In genomic region chr2:30064298-30064697, GRCm38 (mm10) we compare ENCODE assay signal across 10 mouse cellular contexts. TPM values are rescaled to one million over a fixed set of nuclear protein-coding genes. Genes with fewer than 3 reads are reported as not detected.
A peak's percentile ranks its signal among the peaks of the same experiment; 100 is the strongest.
DNase-seq lines count a peak whose midpoint lies in the region; ATAC-seq and TF ChIP-seq lines count a peak whose summit lies in the region.
"Had no signal": no experiment of that assay in that cellular context is flagged by ENCODE, and none has a peak within 500 bp of the region (broad histone marks: within the 10 kb centered on the region; RNA-seq: fewer than 3 reads in every experiment).

No protein-coding gene starts in this region.

- DNase-seq in heart, postnatal 10 days = no peak
- no peak for DNase-seq in midbrain, postnatal 0 days (ENCODE audit: low spot score)
- no peak for DNase-seq in stomach, postnatal 0 days (ENCODE audit: low spot score)
- DNase-seq in ovary, postnatal 36 days (ENCODE audit: low spot score) = no peak
- DNase-seq: kidney, adult 18-20 months; right cerebral cortex, postnatal 4 days had no signal

- H3K4me1 ChIP-seq in heart, embryonic 12.5 days (replicated peaks) = peaks cover 31% of the 10 kb centered on the region
- peaks cover 46% of the 10 kb centered on the region for H3K4me1 ChIP-seq in midbrain, embryonic 12.5 days
- H3K4me1 ChIP-seq in midbrain, postnatal 0 days (ENCODE audit: insufficient read depth, low read length) = peaks cover 12% of the 10 kb centered on the region; the same call in 1 of the 2 replicates
- peaks cover 17% of the 10 kb centered on the region for H3K4me1 ChIP-seq in intestine, postnatal 0 days (replicated peaks; ENCODE audit: control insufficient read depth, insufficient read depth, low read length)
- peaks cover 2% of the 10 kb centered on the region; the same call in 1 of the 2 replicates for H3K4me1 ChIP-seq in stomach, postnatal 0 days (replicated peaks; ENCODE audit: control insufficient read depth, insufficient read depth)

- TF ChIP-seq EP300 in stomach, postnatal 0 days (optimal IDR thresholded peaks at IDR 0.05) = no peak

- intact Hi-C loops in heart, postnatal 10 days (cut with DNase I) = no loop called here

- H3K9me3 ChIP-seq in heart, embryonic 12.5 days (replicated peaks) = no peaks in the 10 kb centered on the region
- H3K9me3 ChIP-seq in midbrain, embryonic 12.5 days = no peaks in the 10 kb centered on the region
- no peaks in the 10 kb centered on the region for H3K9me3 ChIP-seq in midbrain, postnatal 0 days (ENCODE audit: low read length)
- no peaks in the 10 kb centered on the region for H3K9me3 ChIP-seq in intestine, postnatal 0 days (ENCODE audit: control insufficient read depth)
- no peaks in the 10 kb centered on the region for H3K9me3 ChIP-seq in stomach, postnatal 0 days (ENCODE audit: control insufficient read depth, low read length)

- H3K36me3 ChIP-seq in heart, embryonic 12.5 days = peaks cover 14% of the 10 kb centered on the region
- peaks cover 14% of the 10 kb centered on the region for H3K36me3 ChIP-seq in midbrain, embryonic 12.5 days
- H3K36me3 ChIP-seq in midbrain, postnatal 0 days (ENCODE audit: insufficient read depth, low read length) = peaks cover 3% of the 10 kb centered on the region; the same call in 1 of the 2 replicates
- H3K36me3 ChIP-seq in intestine, postnatal 0 days (ENCODE audit: control insufficient read depth, insufficient read depth) = no peaks in the 10 kb centered on the region; the same call in 1 of the 2 replicates
- H3K36me3 ChIP-seq in stomach, postnatal 0 days (ENCODE audit: control insufficient read depth, insufficient read depth, low read length) = no peaks in the 10 kb centered on the region

- H3K4me2 ChIP-seq in heart, embryonic 12.5 days = peak overlapping the region; percentile 92
- peak overlapping the region; percentile 87 for H3K4me2 ChIP-seq in midbrain, embryonic 12.5 days (replicated peaks)
- no peak overlapping the region for H3K4me2 ChIP-seq in midbrain, postnatal 0 days (ENCODE audit: low read depth, low read length, poor library complexity, severe bottlenecking)
- peak overlapping the region; percentile 88 for H3K4me2 ChIP-seq in intestine, postnatal 0 days (replicated peaks; ENCODE audit: low read depth)
- H3K4me2 ChIP-seq in stomach, postnatal 0 days (replicated peaks; ENCODE audit: low read depth) = peak overlapping the region; percentile 91; the same call in 1 of the 2 replicates

- H3K27me3 ChIP-seq in heart, embryonic 12.5 days (replicated peaks) = no peaks in the 10 kb centered on the region
- H3K27me3 ChIP-seq in midbrain, embryonic 12.5 days = no peaks in the 10 kb centered on the region
- H3K27me3 ChIP-seq in midbrain, postnatal 0 days (ENCODE audit: insufficient read depth, low read length) = no peaks in the 10 kb centered on the region
- H3K27me3 ChIP-seq in intestine, postnatal 0 days (replicated peaks; ENCODE audit: control insufficient read depth, insufficient read depth, low read length) = no peaks in the 10 kb centered on the region
- no peaks in the 10 kb centered on the region for H3K27me3 ChIP-seq in stomach, postnatal 0 days (ENCODE audit: control insufficient read depth, insufficient read depth, low read length)

- H3K4me3 ChIP-seq in heart, embryonic 12.5 days = no peak overlapping the region
- peak overlapping the region; percentile 60; the same call in 1 of the 2 replicates for H3K4me3 ChIP-seq in midbrain, embryonic 12.5 days
- no peak overlapping the region for H3K4me3 ChIP-seq in midbrain, postnatal 0 days (ENCODE audit: low read depth, low read length)
- H3K4me3 ChIP-seq in intestine, postnatal 0 days (ENCODE audit: low read depth, low read length) = no peak overlapping the region
- no peak overlapping the region for H3K4me3 ChIP-seq in stomach, postnatal 0 days (ENCODE audit: low read depth, low read length)

- 50% methylated on average over 3 of the region's 3 CpGs for WGBS in heart, embryonic 12.5 days
- 42% methylated on average over 3 of the region's 3 CpGs for WGBS in midbrain, embryonic 12.5 days
- WGBS in midbrain, postnatal 0 days = 33% methylated on average over 3 of the region's 3 CpGs
- 28% methylated on average over 3 of the region's 3 CpGs for WGBS in intestine, postnatal 0 days
- 31% methylated on average over 3 of the region's 3 CpGs for WGBS in stomach, postnatal 0 days

- H3K9ac ChIP-seq in heart, embryonic 12.5 days = no peak overlapping the region; the same call in 1 of the 2 replicates
- no peak overlapping the region for H3K9ac ChIP-seq in midbrain, embryonic 12.5 days (replicated peaks)
- no peak overlapping the region for H3K9ac ChIP-seq in midbrain, postnatal 0 days (replicated peaks; ENCODE audit: low read length, poor library complexity, severe bottlenecking)
- no peak overlapping the region for H3K9ac ChIP-seq in intestine, postnatal 0 days (ENCODE audit: low read depth, low read length)
- peak overlapping the region; percentile 31; the same call in 1 of the 2 replicates for H3K9ac ChIP-seq in stomach, postnatal 0 days (ENCODE audit: low read length)

- H3K27ac ChIP-seq in heart, embryonic 12.5 days (ENCODE audit: poor library complexity, severe bottlenecking) = no peak overlapping the region
- H3K27ac ChIP-seq in midbrain, embryonic 12.5 days (replicated peaks) = no peak overlapping the region
- H3K27ac ChIP-seq in midbrain, postnatal 0 days (ENCODE audit: low read depth, low read length) = no peak overlapping the region
- H3K27ac ChIP-seq in intestine, postnatal 0 days (ENCODE audit: low read depth, low read length) = no peak overlapping the region
- peak overlapping the region; percentile 93 for H3K27ac ChIP-seq in stomach, postnatal 0 days (replicated peaks)

- no peak for ATAC-seq in heart, embryonic 12.5 days (ENCODE audit: insufficient number of reproducible peaks, low FRiP score)
- ATAC-seq in midbrain, embryonic 12.5 days (ENCODE audit: low FRiP score, low read depth) = no peak
- ATAC-seq in midbrain, postnatal 0 days (ENCODE audit: low FRiP score) = no peak
- no peak for ATAC-seq in intestine, postnatal 0 days
- ATAC-seq in stomach, postnatal 0 days (ENCODE audit: low FRiP score, low TSS enrichment) = no peak
- ATAC-seq in megakaryocyte-erythroid progenitor cell, adult 5-6 weeks (replicated peaks; ENCODE audit: low FRiP score, low TSS enrichment, poor library complexity, severe bottlenecking) = no peak

- TF ChIP-seq CTCF in midbrain, postnatal 0 days (IDR thresholded peaks at IDR 0.05) = no peak
- TF ChIP-seq CTCF in intestine, postnatal 0 days (IDR thresholded peaks at IDR 0.05; ENCODE audit: low read depth) = no peak
- no peak for TF ChIP-seq CTCF in stomach, postnatal 0 days (IDR thresholded peaks at IDR 0.05; ENCODE audit: low read depth)

RNA-seq across cellular contexts. Expression of gene Set, which starts 7.1 kb away (rescaled TPM):
- polyA plus RNA-seq in heart, embryonic 12.5 days (2016; fragmentation: Nextera tagmentation; extraction: Ambion mirVana) = 297 and 306 TPM in 2 replicates
- 100 to 1,000 TPM; 131 to 149 TPM for total RNA-seq in heart, postnatal 10 days (2021)
- polyA plus RNA-seq in midbrain, embryonic 12.5 days (2016; fragmentation: Nextera tagmentation; extraction: Ambion mirVana) = 627 and 693 TPM in 2 replicates
- total RNA-seq in midbrain, postnatal 0 days (2014; rRNA removed) = 190 and 269 TPM in 2 replicates
- 302 and 345 TPM in 2 replicates for polyA plus RNA-seq in midbrain, postnatal 0 days (2015; fragmentation: Nextera tagmentation; extraction: Ambion mirVana)
- 174 and 180 TPM in 2 replicates for polyA plus RNA-seq in intestine, postnatal 0 days (2015; fragmentation: Nextera tagmentation; extraction: Ambion mirVana)
- 202 and 206 TPM in 2 replicates for polyA plus RNA-seq in stomach, postnatal 0 days (2015; fragmentation: Nextera tagmentation; extraction: Ambion mirVana)
- total RNA-seq in megakaryocyte-erythroid progenitor cell, adult 5-6 weeks (2014; fragmentation: Nextera tagmentation) = 403 and 560 TPM in 2 replicates
- total RNA-seq in megakaryocyte-erythroid progenitor cell, adult 5-6 weeks (2017) = 1,507 and 2,355 TPM in 2 replicates

RNA-seq across cellular contexts. Expression of gene Pkn3, which starts 13.2 kb away (rescaled TPM):
- 19.6 and 21.5 TPM in 2 replicates for polyA plus RNA-seq in heart, embryonic 12.5 days (2016; fragmentation: Nextera tagmentation; extraction: Ambion mirVana)
- 10 to 100 TPM; 11.4 to 12.9 TPM for total RNA-seq in heart, postnatal 10 days (2021)
- polyA plus RNA-seq in midbrain, embryonic 12.5 days (2016; fragmentation: Nextera tagmentation; extraction: Ambion mirVana) = 8.7 and 9.2 TPM in 2 replicates
- 1.7 and 2.4 TPM in 2 replicates for total RNA-seq in midbrain, postnatal 0 days (2014; rRNA removed)
- polyA plus RNA-seq in midbrain, postnatal 0 days (2015; fragmentation: Nextera tagmentation; extraction: Ambion mirVana) = 0.73 and 1.2 TPM in 2 replicates
- 2.8 and 3.4 TPM in 2 replicates for polyA plus RNA-seq in intestine, postnatal 0 days (2015; fragmentation: Nextera tagmentation; extraction: Ambion mirVana)
- 3.0 and 3.1 TPM in 2 replicates for polyA plus RNA-seq in stomach, postnatal 0 days (2015; fragmentation: Nextera tagmentation; extraction: Ambion mirVana)
- 6.9 and 11.7 TPM in 2 replicates for total RNA-seq in megakaryocyte-erythroid progenitor cell, adult 5-6 weeks (2014; fragmentation: Nextera tagmentation)
- total RNA-seq in megakaryocyte-erythroid progenitor cell, adult 5-6 weeks (2017) = 2.4 and 3.9 TPM in 2 replicates

RNA-seq across cellular contexts. Expression of gene Wdr34, which starts 15.6 kb away (rescaled TPM):
- 15.8 and 15.9 TPM in 2 replicates for polyA plus RNA-seq in heart, embryonic 12.5 days (2016; fragmentation: Nextera tagmentation; extraction: Ambion mirVana)
- total RNA-seq in heart, postnatal 10 days (2021) = 10 to 100 TPM in 1 of 2 experiments, 1 to 10 TPM in 1; 9.1 to 11.6 TPM
- 38.0 and 39.1 TPM in 2 replicates for polyA plus RNA-seq in midbrain, embryonic 12.5 days (2016; fragmentation: Nextera tagmentation; extraction: Ambion mirVana)
- total RNA-seq in midbrain, postnatal 0 days (2014; rRNA removed) = 87.3 and 96.1 TPM in 2 replicates
- 76.2 and 82.7 TPM in 2 replicates for polyA plus RNA-seq in midbrain, postnatal 0 days (2015; fragmentation: Nextera tagmentation; extraction: Ambion mirVana)
- 4.9 and 5.9 TPM in 2 replicates for polyA plus RNA-seq in intestine, postnatal 0 days (2015; fragmentation: Nextera tagmentation; extraction: Ambion mirVana)
- 10.9 and 13.2 TPM in 2 replicates for polyA plus RNA-seq in stomach, postnatal 0 days (2015; fragmentation: Nextera tagmentation; extraction: Ambion mirVana)
- 18.8 and 31.6 TPM in 2 replicates for total RNA-seq in megakaryocyte-erythroid progenitor cell, adult 5-6 weeks (2014; fragmentation: Nextera tagmentation)
- 8.5 and 14.7 TPM in 2 replicates for total RNA-seq in megakaryocyte-erythroid progenitor cell, adult 5-6 weeks (2017)

RNA-seq across cellular contexts. Expression of gene Zdhhc12, which starts 29.1 kb away (rescaled TPM):
- 49.8 and 50.4 TPM in 2 replicates for polyA plus RNA-seq in heart, embryonic 12.5 days (2016; fragmentation: Nextera tagmentation; extraction: Ambion mirVana)
- 1 to 10 TPM; 7.5 to 7.8 TPM for total RNA-seq in heart, postnatal 10 days (2021)
- 22.8 and 23.9 TPM in 2 replicates for polyA plus RNA-seq in midbrain, embryonic 12.5 days (2016; fragmentation: Nextera tagmentation; extraction: Ambion mirVana)
- 17.7 and 30.7 TPM in 2 replicates for total RNA-seq in midbrain, postnatal 0 days (2014; rRNA removed)
- 23.8 and 28.9 TPM in 2 replicates for polyA plus RNA-seq in midbrain, postnatal 0 days (2015; fragmentation: Nextera tagmentation; extraction: Ambion mirVana)
- 90.9 and 91.3 TPM in 2 replicates for polyA plus RNA-seq in intestine, postnatal 0 days (2015; fragmentation: Nextera tagmentation; extraction: Ambion mirVana)
- 27.7 and 27.8 TPM in 2 replicates for polyA plus RNA-seq in stomach, postnatal 0 days (2015; fragmentation: Nextera tagmentation; extraction: Ambion mirVana)
- total RNA-seq in megakaryocyte-erythroid progenitor cell, adult 5-6 weeks (2014; fragmentation: Nextera tagmentation) = 9.6 and 25.4 TPM in 2 replicates
- total RNA-seq in megakaryocyte-erythroid progenitor cell, adult 5-6 weeks (2017) = 2.9 and 6.5 TPM in 2 replicates
